Mouse (Mus musculus) limb, embryonic 13.5 days (tissue): ENCODE measurements at regions not wholly inside any gene's neighbourhood (a gene's known extent, or its start where the extent isn't known, plus 50 kb on each side); places are given as distances from the start of the nearest gene placed in this dataset.

Experiments
- ATAC-seq: fragments of 200-750 bp; cut with Nextera tagmentation; 2 replicates; pipeline ENCODE4 v1.8.0; 2017; ENCODE audit warnings: low read depth, moderate number of reproducible peaks, moderate TSS enrichment; ENCODE audit not compliant: low FRiP score
- H3K27ac ChIP-seq: fragments of 300-500 bp; sonication (generic); 2 replicates; pipeline ENCODE4 v1.5.1; 2015; ENCODE audit warnings: inconsistent platforms, mild to moderate bottlenecking, moderate library complexity
- H3K27me3 ChIP-seq: fragments of 300-500 bp; sonication (generic); 2 replicates; pipeline ENCODE4 v1.6.1; 2015; ENCODE audit warnings: mild to moderate bottlenecking, inconsistent platforms
- H3K36me3 ChIP-seq: fragments of 300-500 bp; sonication (generic); 2 replicates; pipeline ENCODE4 v1.6.1; 2015; ENCODE audit warnings: inconsistent platforms, mild to moderate bottlenecking, moderate library complexity
- H3K4me1 ChIP-seq: fragments of 300-500 bp; sonication (generic); 2 replicates; pipeline ENCODE4 v1.6.1; 2015; ENCODE audit warnings: inconsistent platforms
- H3K4me2 ChIP-seq: fragments of 300-500 bp; sonication (generic); replicated peaks from 2 replicates; pipeline ENCODE4 v1.6.1; 2015; ENCODE audit warnings: inconsistent platforms, mild to moderate bottlenecking, moderate library complexity
- H3K4me3 ChIP-seq: fragments of 300-500 bp; sonication (generic); 2 replicates; pipeline ENCODE4 v1.5.1; 2015; ENCODE audit warnings: moderate library complexity, mild to moderate bottlenecking, inconsistent platforms
- H3K9ac ChIP-seq: fragments of 300-500 bp; sonication (generic); 2 replicates; pipeline ENCODE4 v1.6.1; 2015; ENCODE audit warnings: mild to moderate bottlenecking, inconsistent platforms
- H3K9me3 ChIP-seq: fragments of 300-500 bp; sonication (generic); 2 replicates; pipeline ENCODE4 v1.6.1; 2016; ENCODE audit warnings: inconsistent platforms
- WGBS: fragments of 180-500 bp; shearing (Covaris S2); methylation state at CpG from one replicate; pipeline ENCODE4 v1.1.7; 2015; 5-methylcytosine and 5-hydroxymethylcytosine counted together

DNA sequence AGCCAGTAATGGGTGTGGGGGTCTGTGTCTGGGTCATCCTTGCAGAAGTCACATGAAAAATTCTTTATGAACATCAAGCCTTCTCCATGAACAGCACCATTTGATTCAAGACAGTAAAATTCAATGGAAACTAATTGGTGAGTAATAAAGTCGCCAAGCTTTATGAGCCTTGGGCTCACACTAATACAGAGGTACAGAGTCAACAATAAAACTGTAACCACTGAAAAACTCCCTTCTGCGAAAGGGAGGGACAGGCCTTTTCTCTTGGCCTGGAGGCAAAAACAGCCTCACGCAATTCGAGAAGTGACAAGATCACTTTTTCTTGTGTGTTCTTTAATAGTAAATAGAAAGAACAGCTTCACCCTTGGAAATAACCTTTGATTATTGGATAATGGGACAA lies 200.7 kb downstream of the Lrrn1 start:
- no peaks in the 10 kb centered on the region for H3K9me3 ChIP-seq
- H3K36me3 ChIP-seq, result no peaks in the 10 kb centered on the region
- WGBS, result 40% methylated on average over 4 of the region's 4 CpGs
- H3K4me1 ChIP-seq, result no peaks in the 10 kb centered on the region
- H3K4me2 ChIP-seq, result no peak overlapping the region
- H3K27me3 ChIP-seq, result no peaks in the 10 kb centered on the region
- ATAC-seq, result no peak
- no peak overlapping the region for H3K27ac ChIP-seq
- H3K9ac ChIP-seq, result no peak overlapping the region
- H3K4me3 ChIP-seq, result no peak overlapping the region

DNA sequence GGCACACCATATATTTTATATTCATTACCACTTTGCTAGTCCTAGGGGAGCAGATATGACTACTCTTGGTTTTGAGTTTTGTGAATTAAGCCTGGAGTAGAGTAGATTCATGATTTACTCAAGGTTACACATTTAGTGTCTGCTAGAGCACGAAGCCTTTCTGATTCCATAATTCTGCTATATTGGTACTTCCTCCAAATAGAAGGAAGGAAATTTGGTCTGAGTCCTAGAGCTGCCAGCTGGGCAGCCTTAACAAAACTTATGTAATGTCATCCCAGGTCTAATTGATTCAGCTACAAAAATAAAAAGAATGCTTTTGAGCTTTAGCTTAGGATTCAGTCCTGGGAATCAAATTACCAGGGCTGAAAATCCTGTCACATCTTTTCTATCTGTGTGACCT lies 205.2 kb downstream of the Lrrn1 start:
- Histone ChIP-seq H3K27ac (no peak overlapping the region), H3K4me1 (no peaks in the 10 kb centered on the region), H3K9ac (no peak overlapping the region), H3K27me3 (no peaks in the 10 kb centered on the region), H3K36me3 (no peaks in the 10 kb centered on the region), H3K9me3 (no peaks in the 10 kb centered on the region), H3K4me3 (no peak overlapping the region), H3K4me2 (no peak overlapping the region)
- WGBS, result 83% methylated on average over 1 of the region's 1 CpGs
- no peak for ATAC-seq

DNA sequence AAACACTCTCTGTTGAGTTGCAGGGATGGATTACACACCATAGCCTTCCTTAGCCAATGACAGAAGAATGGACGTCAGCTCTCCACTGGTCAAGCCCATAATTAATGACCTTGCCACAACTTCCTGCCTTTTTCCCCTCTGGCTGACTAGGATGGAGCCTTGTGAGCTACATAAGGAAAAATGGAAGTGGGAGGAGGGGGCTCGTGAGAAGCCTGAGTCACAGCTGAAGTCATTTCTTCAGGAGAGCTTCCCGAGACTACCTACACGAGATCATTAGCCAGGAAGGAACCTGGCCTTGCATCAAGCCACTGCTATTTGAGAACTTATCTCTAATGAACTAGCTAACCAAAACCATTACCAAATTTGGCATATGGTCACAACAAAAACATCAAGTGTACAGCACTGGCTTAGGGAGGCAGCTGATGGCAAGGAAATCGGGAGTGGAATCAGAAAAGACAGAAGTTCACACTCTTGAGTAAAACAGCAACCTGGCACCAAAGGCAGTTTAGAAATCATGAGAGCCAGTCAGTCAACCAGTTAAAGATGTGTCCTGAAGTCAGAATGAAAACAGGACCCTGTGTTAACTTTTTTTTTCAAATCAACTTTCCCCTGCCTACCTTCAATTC lies 219.7 kb downstream of the Lrrn1 start:
- Histone ChIP-seq H3K27ac (no peak overlapping the region), H3K4me2 (no peak overlapping the region), H3K9me3 (no peaks in the 10 kb centered on the region), H3K36me3 (no peaks in the 10 kb centered on the region), H3K9ac (no peak overlapping the region), H3K4me1 (no peaks in the 10 kb centered on the region), H3K4me3 (no peak overlapping the region), H3K27me3 (no peaks in the 10 kb centered on the region)
- no peak for ATAC-seq
- 77% methylated on average over 5 of the region's 5 CpGs for WGBS

DNA sequence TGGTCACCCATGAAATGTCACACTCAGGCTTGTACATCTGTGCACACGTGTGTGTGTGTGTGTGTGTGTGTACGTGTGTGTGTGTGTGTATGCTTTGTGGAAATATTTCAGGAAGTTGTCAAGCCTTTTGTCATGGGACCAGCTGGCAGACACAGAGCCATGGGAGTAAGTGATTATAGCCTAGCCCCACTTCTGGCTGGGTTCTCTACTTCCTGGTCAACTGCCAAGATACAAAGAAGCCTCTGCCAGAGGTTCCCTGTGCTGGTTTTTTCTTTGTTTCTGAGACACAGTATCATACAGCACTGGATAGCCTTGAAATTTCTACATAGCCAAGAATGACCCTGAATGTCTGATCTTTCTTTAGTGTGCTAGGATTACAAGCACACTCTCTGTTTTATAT lies 220.2 kb downstream of the Lrrn1 start:
- H3K9me3 ChIP-seq, result no peaks in the 10 kb centered on the region
- H3K4me1 ChIP-seq, result no peaks in the 10 kb centered on the region
- H3K9ac ChIP-seq, result no peak overlapping the region
- no peak overlapping the region for H3K27ac ChIP-seq
- H3K27me3 ChIP-seq, result no peaks in the 10 kb centered on the region
- no peak overlapping the region for H3K4me3 ChIP-seq
- no peak overlapping the region for H3K4me2 ChIP-seq
- WGBS, result 68% methylated on average over 2 of the region's 2 CpGs
- H3K36me3 ChIP-seq, result no peaks in the 10 kb centered on the region
- no peak for ATAC-seq

DNA sequence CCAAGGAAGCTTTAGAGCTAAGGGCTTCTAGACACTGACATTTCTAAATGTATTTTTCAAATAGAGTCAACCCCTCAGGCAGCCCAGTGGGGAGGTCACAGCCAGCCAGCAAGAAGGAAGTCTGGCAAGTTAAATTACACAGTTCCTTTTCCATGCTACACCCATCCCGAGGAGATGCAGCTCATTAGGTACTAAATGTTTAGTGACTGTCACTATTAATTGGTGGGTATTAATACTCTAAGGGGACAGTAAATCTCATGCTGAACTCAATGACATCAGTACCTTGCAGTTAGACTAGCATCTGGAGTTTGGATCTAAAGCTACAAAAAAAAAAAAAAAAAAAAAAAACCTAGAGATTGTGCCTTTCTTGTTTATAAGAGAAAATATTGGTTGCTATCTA lies 222.6 kb downstream of the Lrrn1 start:
- WGBS, result 31% methylated on average over 1 of the region's 1 CpGs
- Histone ChIP-seq H3K9ac (no peak overlapping the region), H3K27ac (no peak overlapping the region), H3K4me3 (no peak overlapping the region), H3K36me3 (no peaks in the 10 kb centered on the region), H3K4me1 (no peaks in the 10 kb centered on the region), H3K9me3 (no peaks in the 10 kb centered on the region), H3K27me3 (no peaks in the 10 kb centered on the region), H3K4me2 (no peak overlapping the region)
- ATAC-seq, result no peak

DNA sequence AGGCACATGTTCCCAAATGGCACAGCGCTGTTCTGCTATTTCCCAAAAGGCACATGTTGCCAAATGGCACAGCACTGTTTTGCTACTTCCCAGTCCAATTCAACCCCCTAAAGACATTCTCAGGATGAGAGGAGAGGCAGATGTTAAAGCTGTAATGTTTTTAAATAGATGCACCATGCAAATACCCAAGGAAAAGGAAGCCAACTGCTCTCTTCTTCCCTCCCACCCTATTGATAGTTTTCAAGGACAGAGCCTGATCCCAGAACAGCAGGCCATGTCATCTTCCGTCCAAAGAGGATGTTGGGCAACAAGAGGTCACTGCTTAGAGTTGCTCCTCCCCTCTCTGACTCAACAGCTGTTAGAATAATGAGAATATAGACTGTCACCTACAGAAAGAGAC lies 225.6 kb downstream of the Lrrn1 start:
- no peaks in the 10 kb centered on the region for H3K4me1 ChIP-seq
- H3K36me3 ChIP-seq, result no peaks in the 10 kb centered on the region
- H3K9me3 ChIP-seq, result no peaks in the 10 kb centered on the region
- H3K27ac ChIP-seq, result no peak overlapping the region
- no peak overlapping the region for H3K4me3 ChIP-seq
- H3K4me2 ChIP-seq, result no peak overlapping the region
- H3K9ac ChIP-seq, result no peak overlapping the region
- no peak for ATAC-seq
- 68% methylated on average over 2 of the region's 2 CpGs for WGBS
- no peaks in the 10 kb centered on the region for H3K27me3 ChIP-seq

DNA sequence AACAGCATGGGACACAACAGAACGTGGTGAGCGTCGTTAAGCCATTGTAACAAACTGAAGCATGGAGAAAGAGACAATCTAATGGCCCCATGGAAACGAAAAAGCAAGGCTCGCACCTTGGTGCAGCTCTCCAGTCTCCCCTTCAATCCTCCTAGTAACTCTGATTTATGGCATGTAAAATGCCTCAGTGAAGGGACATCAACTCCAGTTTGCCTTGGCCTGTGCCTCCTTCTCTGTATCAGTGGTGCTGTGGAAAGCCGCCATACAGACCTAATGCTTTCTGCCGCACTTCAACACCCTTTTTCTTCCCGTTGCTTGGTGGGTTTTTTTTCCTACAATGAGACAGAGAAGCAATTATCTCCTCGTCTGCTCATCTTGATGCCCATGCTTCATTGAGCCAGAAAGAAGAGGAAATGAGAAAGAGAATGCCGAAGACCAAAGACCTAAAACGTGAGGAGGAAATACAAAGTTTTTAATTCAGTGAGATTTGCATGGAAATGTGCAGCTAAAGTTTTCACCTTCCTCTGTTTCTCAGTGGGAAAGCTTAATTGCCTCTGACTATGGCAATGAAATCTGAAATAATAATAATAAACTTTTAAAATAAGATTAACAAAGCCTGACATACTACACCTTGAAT lies 241.4 kb downstream of the Lrrn1 start:
- 66% methylated on average over 11 of the region's 11 CpGs for WGBS
- no peak for ATAC-seq
- no peak overlapping the region for H3K4me2 ChIP-seq
- no peak overlapping the region for H3K9ac ChIP-seq
- no peak overlapping the region for H3K4me3 ChIP-seq
- no peak overlapping the region for H3K27ac ChIP-seq
- H3K9me3 ChIP-seq, result no peaks in the 10 kb centered on the region
- no peaks in the 10 kb centered on the region for H3K4me1 ChIP-seq
- H3K36me3 ChIP-seq, result no peaks in the 10 kb centered on the region
- H3K27me3 ChIP-seq, result no peaks in the 10 kb centered on the region

DNA sequence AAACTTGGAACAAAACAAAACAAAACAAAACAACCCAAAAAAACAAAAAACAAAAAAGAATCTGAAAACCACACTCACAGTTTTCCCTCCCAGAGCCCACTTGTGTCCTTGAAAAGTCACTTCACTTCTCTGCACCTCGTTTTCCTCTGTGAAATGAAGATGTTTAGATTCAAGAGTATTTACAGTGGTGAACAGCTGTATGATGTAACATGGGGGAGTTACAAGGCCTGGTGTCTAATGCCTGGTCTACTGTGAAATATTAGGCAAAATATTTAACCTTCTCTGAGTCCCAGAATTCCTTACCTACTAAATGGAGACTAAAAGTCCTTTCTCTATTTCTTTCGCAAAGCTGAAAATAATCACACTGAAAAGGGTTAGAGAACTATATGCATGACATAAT lies 255.4 kb downstream of the Lrrn1 start:
- no peak overlapping the region for H3K27ac ChIP-seq
- no peak overlapping the region for H3K4me2 ChIP-seq
- H3K4me3 ChIP-seq, result no peak overlapping the region
- no peaks in the 10 kb centered on the region for H3K9me3 ChIP-seq
- no peaks in the 10 kb centered on the region for H3K36me3 ChIP-seq
- H3K4me1 ChIP-seq, result no peaks in the 10 kb centered on the region
- WGBS, result 74% methylated on average over 2 of the region's 2 CpGs
- no peaks in the 10 kb centered on the region for H3K27me3 ChIP-seq
- H3K9ac ChIP-seq, result no peak overlapping the region
- ATAC-seq, result no peak

DNA sequence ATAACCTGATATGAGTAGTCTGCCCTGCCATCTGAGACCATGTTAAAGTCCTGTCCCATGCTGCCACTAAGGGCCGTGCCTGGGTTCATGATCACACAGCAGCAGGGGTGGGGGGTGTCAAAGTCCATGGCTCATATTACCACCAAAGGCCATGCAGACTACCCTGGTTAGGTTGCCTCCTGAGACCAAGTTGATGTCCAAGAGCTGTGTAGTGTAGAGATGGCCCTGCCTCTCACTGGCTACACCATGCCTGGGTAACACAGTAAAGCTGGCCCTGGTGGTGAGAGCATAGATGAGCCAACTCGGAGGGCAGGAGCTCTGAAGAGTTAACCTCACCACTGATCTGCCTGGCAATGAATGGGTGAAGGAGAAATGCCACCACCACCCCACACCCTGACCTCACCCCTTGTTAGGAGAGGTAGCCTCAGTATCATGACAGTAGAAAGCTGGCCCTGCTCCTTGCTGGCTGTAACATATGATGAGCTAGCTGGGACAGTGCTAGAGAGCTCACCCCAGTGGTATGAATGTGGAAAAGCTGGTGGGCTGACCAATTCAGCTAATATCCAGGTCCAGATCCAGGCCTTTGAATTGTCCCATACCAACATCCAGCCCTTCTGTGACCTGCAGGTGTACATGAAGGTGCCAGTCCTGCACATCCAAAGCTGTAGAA lies 258.8 kb downstream of the Lrrn1 start:
- ATAC-seq, result no peak; the same call in 1 of the 2 replicates

DNA sequence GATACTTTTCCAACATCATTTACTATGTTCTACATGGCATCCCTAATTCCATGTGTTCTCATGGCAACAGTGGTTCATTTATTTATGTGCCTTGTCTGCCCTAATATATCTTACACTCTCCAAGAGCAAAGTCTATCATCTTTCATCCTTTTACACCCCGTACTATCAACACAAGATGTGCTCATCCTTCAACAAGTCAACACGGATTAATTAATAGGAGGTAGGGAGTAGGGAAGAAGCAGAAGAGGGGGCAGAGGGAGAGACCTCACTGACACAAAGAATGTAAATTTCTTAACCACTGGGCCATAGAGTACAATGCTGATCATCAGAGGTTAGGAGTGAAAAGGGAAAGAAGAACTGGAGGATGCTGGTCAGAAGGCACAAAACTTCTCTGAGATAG lies 267.0 kb upstream of the Setmar start:
- whole genome bisulfite sequencing, result 90% methylated on average over 2 of the region's 2 CpGs
- no peaks in the 10 kb centered on the region for H3K4me1 ChIP-seq
- no peak overlapping the region for H3K4me2 ChIP-seq
- ATAC-seq, result no peak
- H3K9ac ChIP-seq, result no peak overlapping the region
- H3K36me3 ChIP-seq, result no peaks in the 10 kb centered on the region
- H3K27me3 ChIP-seq, result no peaks in the 10 kb centered on the region
- no peak overlapping the region for H3K4me3 ChIP-seq
- no peaks in the 10 kb centered on the region for H3K9me3 ChIP-seq
- H3K27ac ChIP-seq, result no peak overlapping the region

More for the DNA sequence above, 258.8 kb downstream of the Lrrn1 start:
- Histone ChIP-seq H3K36me3 (no peaks in the 10 kb centered on the region), H3K27me3 (no peaks in the 10 kb centered on the region), H3K4me3 (no peak overlapping the region), H3K4me1 (no peaks in the 10 kb centered on the region), H3K4me2 (no peak overlapping the region), H3K27ac (no peak overlapping the region), H3K9ac (no peak overlapping the region), H3K9me3 (no peaks in the 10 kb centered on the region)
- WGBS, result 72% methylated on average over 2 of the region's 2 CpGs

DNA sequence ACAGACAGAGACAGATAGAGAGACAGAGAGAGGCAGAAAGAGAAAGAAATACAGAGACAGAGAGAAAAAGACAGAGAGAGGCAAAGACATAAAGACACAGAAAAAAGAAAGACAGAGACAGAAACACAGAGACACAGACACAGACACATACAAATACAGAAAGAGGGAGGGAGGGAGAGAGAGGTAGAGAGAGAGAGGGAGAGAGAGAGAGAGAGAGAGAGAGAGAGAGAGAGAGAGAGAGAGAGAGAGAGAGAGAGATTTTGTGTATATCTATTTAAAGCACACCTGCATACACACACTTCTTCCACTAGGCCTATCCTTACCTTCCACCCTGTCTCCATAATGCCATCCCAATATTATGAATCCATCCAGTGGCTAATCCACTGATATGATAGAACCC lies 261.8 kb upstream of the Setmar start:
- Histone ChIP-seq H3K4me2 (no peak overlapping the region), H3K27me3 (no peaks in the 10 kb centered on the region), H3K9ac (no peak overlapping the region), H3K9me3 (no peaks in the 10 kb centered on the region), H3K27ac (no peak overlapping the region), H3K4me1 (no peaks in the 10 kb centered on the region), H3K36me3 (no peaks in the 10 kb centered on the region), H3K4me3 (no peak overlapping the region)
- ATAC-seq, result no peak
